Mouse (Mus musculus) limb, embryonic 10.5 days (tissue): ENCODE data around the gene Nisch. TPM values are rescaled to one million over a fixed set of nuclear protein-coding genes. Genes with fewer than 3 reads are reported as not detected.

Experiments
- DNase-seq: peaks from one replicate; pipeline ENCODE4 v3.0.0-alpha.2; 2017; ENCODE audit warnings: low spot score
- H3K27ac ChIP-seq: fragments of 300-500 bp; sonication (generic); 2 replicates; pipeline ENCODE4 v1.5.1; 2016; ENCODE audit warnings: mild to moderate bottlenecking
- H3K27me3 ChIP-seq: fragments of 300-500 bp; sonication (generic); 2 replicates; pipeline ENCODE4 v1.6.1; 2016; ENCODE audit warnings: low read depth, mild to moderate bottlenecking; ENCODE audit not compliant: poor library complexity, severe bottlenecking
- H3K36me3 ChIP-seq: fragments of 300-500 bp; sonication (generic); 2 replicates; pipeline ENCODE4 v1.6.1; 2016; ENCODE audit warnings: mild to moderate bottlenecking, moderate library complexity
- H3K4me1 ChIP-seq: fragments of 300-500 bp; sonication (generic); 2 replicates; pipeline ENCODE4 v1.6.1; 2016
- H3K4me3 ChIP-seq: fragments of 300-500 bp; sonication (generic); 2 replicates; pipeline ENCODE4 v1.5.1; 2016; ENCODE audit warnings: mild to moderate bottlenecking, moderate library complexity
- H3K9me3 ChIP-seq: fragments of 300-500 bp; sonication (generic); replicated peaks from 2 replicates; pipeline ENCODE4 v1.6.1; 2016; ENCODE audit warnings: mild to moderate bottlenecking
- WGBS: fragments of 180-500 bp; shearing (Covaris S2); methylation state at CpG from one replicate; pipeline ENCODE4 v1.1.7; 2016; 5-methylcytosine and 5-hydroxymethylcytosine counted together
- polyA plus RNA-seq: library from polyadenylated mRNA; unstranded; fragments of >200 nt; fragmentation: Nextera tagmentation; extraction: Ambion mirVana; gene quantifications from 2 replicates; pipeline ENCODE4 v1.2.1, GENCODE M21; 2016

The Nisch gene
- polyA plus RNA-seq, 1 experiment from 2014 or later, result 543 TPM

GRCm38 (mm10) chr14:31179677-31180365 lies 36.9 kb downstream of the Nisch start:
- DNase-seq, result no peak
- Histone ChIP-seq H3K9me3 (no peaks in the 10 kb centered on the region), H3K4me1 (no peaks in the 10 kb centered on the region), H3K27me3 (no peaks in the 10 kb centered on the region), H3K4me3 (no peak overlapping the region), H3K36me3 (peaks cover 100% of the 10 kb centered on the region), H3K27ac (no peak overlapping the region)
- 94% methylated on average over 12 of the region's 12 CpGs for WGBS

GRCm38 (mm10) chr14:31177715-31178114 lies 39.0 kb downstream of the Nisch start:
- Histone ChIP-seq H3K4me3 (no peak overlapping the region), H3K4me1 (no peaks in the 10 kb centered on the region), H3K27ac (no peak overlapping the region), H3K36me3 (peaks cover 100% of the 10 kb centered on the region), H3K9me3 (no peaks in the 10 kb centered on the region), H3K27me3 (no peaks in the 10 kb centered on the region)
- no peak for DNase-seq
- 93% methylated on average over 5 of the region's 5 CpGs for WGBS

GRCm38 (mm10) chr14:31177287-31177686 lies 39.5 kb downstream of the Nisch start:
- no peaks in the 10 kb centered on the region for H3K27me3 ChIP-seq
- no peak overlapping the region for H3K4me3 ChIP-seq
- no peaks in the 10 kb centered on the region for H3K9me3 ChIP-seq
- H3K36me3 ChIP-seq, result peaks cover 100% of the 10 kb centered on the region
- no peak overlapping the region for H3K27ac ChIP-seq
- WGBS, result 91% methylated on average over 16 of the region's 16 CpGs
- H3K4me1 ChIP-seq, result no peaks in the 10 kb centered on the region
- no peak for DNase-seq

- Histone ChIP-seq H3K4me3 (no peak overlapping the region), H3K36me3 (peaks cover 91% of the 10 kb centered on the region)
Measured at GRCm38 (mm10) chr14:31173537-31173936, 43.2 kb downstream of the Nisch start.

GRCm38 (mm10) chr14:31172781-31173455 lies 43.8 kb downstream of the Nisch start:
- no peaks in the 10 kb centered on the region for H3K27me3 ChIP-seq
- no peak overlapping the region for H3K27ac ChIP-seq
- WGBS, result 89% methylated on average over 18 of the region's 18 CpGs
- no peak overlapping the region for H3K4me3 ChIP-seq
- no peak for DNase-seq
- peaks cover 85% of the 10 kb centered on the region for H3K36me3 ChIP-seq
- no peaks in the 10 kb centered on the region for H3K9me3 ChIP-seq
- H3K4me1 ChIP-seq, result peaks cover 9% of the 10 kb centered on the region; the same call in 1 of the 2 replicates

More at GRCm38 (mm10) chr14:31173537-31173936, 43.2 kb downstream of the Nisch start:
- H3K4me1 ChIP-seq, result peaks cover 5% of the 10 kb centered on the region; the same call in 1 of the 2 replicates
- DNase-seq, result no peak
- 87% methylated on average over 7 of the region's 7 CpGs for WGBS
- H3K27ac ChIP-seq, result no peak overlapping the region
- H3K9me3 ChIP-seq, result no peaks in the 10 kb centered on the region
- no peaks in the 10 kb centered on the region for H3K27me3 ChIP-seq

- no peak overlapping the region for H3K4me3 ChIP-seq
- DNase-seq, result no peak
- H3K36me3 ChIP-seq, result peaks cover 74% of the 10 kb centered on the region
- no peak overlapping the region for H3K27ac ChIP-seq
- H3K27me3 ChIP-seq, result no peaks in the 10 kb centered on the region
- H3K9me3 ChIP-seq, result no peaks in the 10 kb centered on the region
- H3K4me1 ChIP-seq, result peaks cover 9% of the 10 kb centered on the region; the same call in 1 of the 2 replicates
- WGBS, result 97% methylated on average over 15 of the region's 15 CpGs
Measured at GRCm38 (mm10) chr14:31171821-31172220, 44.9 kb downstream of the Nisch start.

GRCm38 (mm10) chr14:31171386-31171785 lies 45.4 kb downstream of the Nisch start:
- Histone ChIP-seq H3K4me1 (peaks cover 11% of the 10 kb centered on the region), H3K4me3 (no peak overlapping the region), H3K27ac (no peak overlapping the region), H3K36me3 (peaks cover 69% of the 10 kb centered on the region), H3K9me3 (no peaks in the 10 kb centered on the region), H3K27me3 (no peaks in the 10 kb centered on the region)
- 93% methylated on average over 11 of the region's 11 CpGs for WGBS
- no peak for DNase-seq

GRCm38 (mm10) chr14:31170963-31171362 lies 45.8 kb downstream of the Nisch start:
- H3K36me3 ChIP-seq, result peaks cover 65% of the 10 kb centered on the region
- H3K9me3 ChIP-seq, result no peaks in the 10 kb centered on the region
- no peak for DNase-seq
- no peak overlapping the region for H3K4me3 ChIP-seq
- H3K27me3 ChIP-seq, result no peaks in the 10 kb centered on the region
- 88% methylated on average over 13 of the region's 13 CpGs for WGBS
- H3K4me1 ChIP-seq, result peaks cover 15% of the 10 kb centered on the region
- no peak overlapping the region for H3K27ac ChIP-seq

GRCm38 (mm10) chr14:31169508-31169907 lies 47.2 kb downstream of the Nisch start:
- no peaks in the 10 kb centered on the region for H3K27me3 ChIP-seq
- H3K4me3 ChIP-seq, result no peak overlapping the region
- DNase-seq, result no peak
- 83% methylated on average over 6 of the region's 6 CpGs for WGBS
- H3K9me3 ChIP-seq, result no peaks in the 10 kb centered on the region
- H3K36me3 ChIP-seq, result peaks cover 51% of the 10 kb centered on the region
- H3K27ac ChIP-seq, result no peak overlapping the region
- peaks cover 19% of the 10 kb centered on the region for H3K4me1 ChIP-seq

GRCm38 (mm10) chr14:31168425-31168824 lies 48.3 kb downstream of the Nisch start, which contains the start of gene Stab1:
Gene Stab1, minus strand, starts transcription at chr14:31168641.
- 55% methylated on average over 10 of the region's 10 CpGs for WGBS
- Histone ChIP-seq H3K4me3 (peak within 1 kb of the TSS; percentile 27), H3K27me3 (no peaks in the 10 kb centered on the region), H3K27ac (peak within 1 kb of the TSS; percentile 50; the same call in 1 of the 2 replicates), H3K9me3 (no peaks in the 10 kb centered on the region), H3K36me3 (peaks cover 40% of the 10 kb centered on the region), H3K4me1 (peaks cover 19% of the 10 kb centered on the region)
- DNase-seq, result no peak

GRCm38 (mm10) chr14:31166827-31167226 lies 49.9 kb downstream of the Nisch start:
- WGBS, result 74% methylated on average over 9 of the region's 9 CpGs
- Histone ChIP-seq H3K4me3 (peak overlapping the region; percentile 27), H3K36me3 (peaks cover 28% of the 10 kb centered on the region), H3K4me1 (peaks cover 19% of the 10 kb centered on the region), H3K27ac (0 out of 2 replicates have a peak overlapping the region, but pooled peaks have one; percentile 27), H3K27me3 (no peaks in the 10 kb centered on the region), H3K9me3 (no peaks in the 10 kb centered on the region)
- DNase-seq, result no peak

- Histone ChIP-seq H3K4me3 (0 out of 2 replicates have a peak overlapping the region, but pooled peaks have one; percentile 27), H3K27me3 (no peaks in the 10 kb centered on the region), H3K9me3 (no peaks in the 10 kb centered on the region), H3K27ac (0 out of 2 replicates have a peak overlapping the region, but pooled peaks have one; percentile 27), H3K4me1 (peaks cover 19% of the 10 kb centered on the region), H3K36me3 (peaks cover 20% of the 10 kb centered on the region)
- no peak for DNase-seq
- 49% methylated on average over 10 of the region's 10 CpGs for WGBS
Measured at GRCm38 (mm10) chr14:31165991-31166630, 50.6 kb downstream of the Nisch start.

- Histone ChIP-seq H3K36me3 (peaks cover 14% of the 10 kb centered on the region), H3K4me1 (peaks cover 20% of the 10 kb centered on the region), H3K4me3 (no peak overlapping the region), H3K27me3 (no peaks in the 10 kb centered on the region), H3K9me3 (no peaks in the 10 kb centered on the region), H3K27ac (no peak overlapping the region)
- no peak for DNase-seq
- 69% methylated on average over 7 of the region's 7 CpGs for WGBS
Measured at GRCm38 (mm10) chr14:31165458-31165857, 51.3 kb downstream of the Nisch start.
